Mouse (Mus musculus): Measurements from ENCODE around the gene A930004D18Rik. TPM values are rescaled to one million over a fixed set of nuclear protein-coding genes. Genes with fewer than 3 reads are reported as not detected.

Gene A930004D18Rik
- total RNA-seq, 1 experiment, result 6.2 TPM

GRCm38 (mm10) chr2:18051831-18052170 lies 14.3 kb upstream of the A930004D18Rik start:
- Histone ChIP-seq H3K4me1 (ENCODE audit: control insufficient read depth in 2 of 2, insufficient read depth in 2 of 2, low read length in 2 of 2, poor library complexity in 1 of 2) (peaks cover 5% of the 10 kb centered on the region in 2 experiments; a peak in 3 of 4 replicates), H3K9ac (ENCODE audit: insufficient read depth, low read depth, low read length, poor library complexity, severe bottlenecking) (no peak overlapping the region), H3K4me3 (ENCODE audit: insufficient read depth in 1 of 2, low read depth in 1 of 2, low read length in 2 of 2, poor library complexity in 1 of 2, severe bottlenecking in 1 of 2) (no peak overlapping the region), H3K27ac (ENCODE audit: insufficient read depth, low read depth, low read length, poor library complexity, severe bottlenecking) (no peak overlapping the region), H3K9me3 (ENCODE audit: control insufficient read depth, insufficient read depth, low read depth, low read length) (no peaks in the 10 kb centered on the region), H3K36me3 (ENCODE audit: control insufficient read depth, insufficient read depth, low read length, poor library complexity, severe bottlenecking) (no peaks in the 10 kb centered on the region)
- in situ Hi-C loops (cut with MboI; ENCODE audit: low sequenced_read_pairs in 2 of 2, unreplicated experiment in 2 of 2), result no loop called here
- no peak for TF ChIP-seq HCFC1 (IDR thresholded peaks at IDR 0.05; ENCODE audit: borderline replicate concordance, insufficient read depth, low read length)
- DNase-seq (ENCODE audit: low read depth, low spot score), result no peak

GRCm38 (mm10) chr2:18051026-18051830 lies 13.7 kb upstream of the A930004D18Rik start:
- DNase-seq (ENCODE audit: low read depth, low spot score), result no peak
- in situ Hi-C loops (cut with MboI; ENCODE audit: low sequenced_read_pairs in 2 of 2, unreplicated experiment in 2 of 2), result no loop called here
- H3K9me3 ChIP-seq (ENCODE audit: control insufficient read depth, insufficient read depth, low read depth, low read length), result no peaks in the 10 kb centered on the region
- TF ChIP-seq CHD2 (IDR thresholded peaks at IDR 0.05; ENCODE audit: low read depth, low read length) (no peak), ZC3H11A (IDR thresholded peaks at IDR 0.05; ENCODE audit: borderline replicate concordance, low read depth, low read length) (no peak), HCFC1 (IDR thresholded peaks at IDR 0.05; ENCODE audit: borderline replicate concordance, insufficient read depth, low read length) (no peak), ZNF384 (IDR thresholded peaks at IDR 0.05; ENCODE audit: low read depth, low read length) (no peak), MAFK (IDR thresholded peaks at IDR 0.05; ENCODE audit: insufficient read depth, low read depth, low read length) (no peak)
- H3K36me3 ChIP-seq (ENCODE audit: control insufficient read depth, insufficient read depth, low read length, poor library complexity, severe bottlenecking), result no peaks in the 10 kb centered on the region
- peaks cover 5% of the 10 kb centered on the region in 2 experiments; a peak in 3 of 4 replicates for H3K4me1 ChIP-seq (ENCODE audit: control insufficient read depth in 2 of 2, insufficient read depth in 2 of 2, low read length in 2 of 2, poor library complexity in 1 of 2)
- no peak overlapping the region for H3K4me3 ChIP-seq (ENCODE audit: insufficient read depth in 1 of 2, low read depth in 1 of 2, low read length in 2 of 2, poor library complexity in 1 of 2, severe bottlenecking in 1 of 2)
- H3K9ac ChIP-seq (ENCODE audit: insufficient read depth, low read depth, low read length, poor library complexity, severe bottlenecking), result no peak overlapping the region
- no peak overlapping the region for H3K27ac ChIP-seq (ENCODE audit: insufficient read depth, low read depth, low read length, poor library complexity, severe bottlenecking)

GRCm38 (mm10) chr2:18050541-18050985 lies 13.0 kb upstream of the A930004D18Rik start:
- Histone ChIP-seq H3K27ac (ENCODE audit: insufficient read depth, low read depth, low read length, poor library complexity, severe bottlenecking) (no peak overlapping the region), H3K9me3 (ENCODE audit: control insufficient read depth, insufficient read depth, low read depth, low read length) (no peaks in the 10 kb centered on the region), H3K9ac (ENCODE audit: insufficient read depth, low read depth, low read length, poor library complexity, severe bottlenecking) (no peak overlapping the region), H3K4me1 (ENCODE audit: control insufficient read depth in 2 of 2, insufficient read depth in 2 of 2, low read length in 2 of 2, poor library complexity in 1 of 2) (peaks cover 5% of the 10 kb centered on the region in 2 experiments; a peak in 3 of 4 replicates), H3K36me3 (ENCODE audit: control insufficient read depth, insufficient read depth, low read length, poor library complexity, severe bottlenecking) (no peaks in the 10 kb centered on the region), H3K4me3 (ENCODE audit: insufficient read depth in 1 of 2, low read depth in 1 of 2, low read length in 2 of 2, poor library complexity in 1 of 2, severe bottlenecking in 1 of 2) (no peak overlapping the region)
- TF ChIP-seq CHD2 (IDR thresholded peaks at IDR 0.05; ENCODE audit: low read depth, low read length) (no peak), ZNF384 (IDR thresholded peaks at IDR 0.05; ENCODE audit: low read depth, low read length) (no peak), HCFC1 (IDR thresholded peaks at IDR 0.05; ENCODE audit: borderline replicate concordance, insufficient read depth, low read length) (no peak), MAFK (IDR thresholded peaks at IDR 0.05; ENCODE audit: insufficient read depth, low read depth, low read length) (no peak), ZC3H11A (IDR thresholded peaks at IDR 0.05; ENCODE audit: borderline replicate concordance, low read depth, low read length) (no peak)
- no peak for DNase-seq (ENCODE audit: low read depth, low spot score)
- in situ Hi-C loops (cut with MboI; ENCODE audit: low sequenced_read_pairs in 2 of 2, unreplicated experiment in 2 of 2), result no loop called here

DNA sequence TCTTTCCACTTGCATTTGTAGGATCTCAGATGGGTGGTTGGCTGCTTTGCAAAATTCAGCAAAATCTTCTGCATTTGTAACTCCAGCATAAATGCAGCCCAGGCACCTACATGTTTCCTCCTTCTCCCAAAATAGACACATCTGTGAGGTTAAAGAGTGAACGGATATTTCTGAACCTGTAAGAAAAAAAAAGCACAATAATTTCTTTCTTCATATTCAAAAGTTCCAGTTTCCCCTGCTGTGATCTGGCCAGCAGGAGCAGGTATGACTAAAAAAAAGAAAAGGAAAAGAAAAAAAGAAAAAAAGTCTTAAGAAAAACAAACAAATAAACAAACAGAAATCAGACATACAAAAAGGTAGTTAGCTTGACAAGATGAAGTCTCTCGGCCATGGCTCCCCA lies 12.5 kb upstream of the A930004D18Rik start:
- Histone ChIP-seq H3K4me1 (ENCODE audit: control insufficient read depth in 2 of 2, insufficient read depth in 2 of 2, low read length in 2 of 2, poor library complexity in 1 of 2) (peaks cover 5% of the 10 kb centered on the region in 2 experiments; a peak in 3 of 4 replicates), H3K36me3 (ENCODE audit: control insufficient read depth, insufficient read depth, low read length, poor library complexity, severe bottlenecking) (no peaks in the 10 kb centered on the region), H3K4me3 (ENCODE audit: insufficient read depth in 1 of 2, low read depth in 1 of 2, low read length in 2 of 2, poor library complexity in 1 of 2, severe bottlenecking in 1 of 2) (no peak overlapping the region), H3K27ac (ENCODE audit: insufficient read depth, low read depth, low read length, poor library complexity, severe bottlenecking) (no peak overlapping the region), H3K9ac (ENCODE audit: insufficient read depth, low read depth, low read length, poor library complexity, severe bottlenecking) (no peak overlapping the region), H3K9me3 (ENCODE audit: control insufficient read depth, insufficient read depth, low read depth, low read length) (no peaks in the 10 kb centered on the region)
- in situ Hi-C loops (cut with MboI; ENCODE audit: low sequenced_read_pairs in 2 of 2, unreplicated experiment in 2 of 2), result no loop called here
- DNase-seq (ENCODE audit: low read depth, low spot score), result no peak
- TF ChIP-seq MAFK (IDR thresholded peaks at IDR 0.05; ENCODE audit: insufficient read depth, low read depth, low read length) (no peak), ZC3H11A (IDR thresholded peaks at IDR 0.05; ENCODE audit: borderline replicate concordance, low read depth, low read length) (no peak), CHD2 (IDR thresholded peaks at IDR 0.05; ENCODE audit: low read depth, low read length) (no peak), ZNF384 (IDR thresholded peaks at IDR 0.05; ENCODE audit: low read depth, low read length) (no peak), HCFC1 (IDR thresholded peaks at IDR 0.05; ENCODE audit: borderline replicate concordance, insufficient read depth, low read length) (no peak)
